Mouse (Mus musculus): ENCODE measurements at regions not wholly inside any gene's neighbourhood (a gene's known extent, or its start where the extent isn't known, plus 50 kb on each side); places are given as distances from the start of the nearest gene placed in this dataset.

GRCm38 (mm10) chr4:114733256-114734004 is 88.1 kb upstream of the Gm12830 start:
- no peak for TF ChIP-seq CTCF (IDR thresholded peaks at IDR 0.05; ENCODE audit: borderline replicate concordance, control insufficient read depth, extremely low read depth, insufficient read depth, low read length, poor library complexity)
- TF ChIP-seq POLR2A (IDR thresholded peaks at IDR 0.05; ENCODE audit: control insufficient read depth, extremely low read depth, insufficient read depth, low read length, poor library complexity), result no peak
- Histone ChIP-seq H3K4me3 (ENCODE audit: control insufficient read depth, insufficient read depth, low read length) (no peak overlapping the region), H3K36me3 (ENCODE audit: control insufficient read depth, insufficient read depth, low read length) (no peaks in the 10 kb centered on the region), H3K4me1 (replicated peaks; ENCODE audit: control insufficient read depth, insufficient read depth, low read length) (no peaks in the 10 kb centered on the region), H3K27me3 (ENCODE audit: control insufficient read depth, insufficient read depth, low read length) (no peaks in the 10 kb centered on the region), H3K27ac (ENCODE audit: control insufficient read depth, insufficient read depth, low read length) (no peak overlapping the region)
- WGBS, result 93% methylated on average over 10 of the region's 10 CpGs
- no peak for DNase-seq

- Histone ChIP-seq H3K36me3 (ENCODE audit: control insufficient read depth, insufficient read depth, low read length) (no peaks in the 10 kb centered on the region), H3K4me1 (replicated peaks; ENCODE audit: control insufficient read depth, insufficient read depth, low read length) (no peaks in the 10 kb centered on the region), H3K27ac (ENCODE audit: control insufficient read depth, insufficient read depth, low read length) (no peak overlapping the region), H3K27me3 (ENCODE audit: control insufficient read depth, insufficient read depth, low read length) (no peaks in the 10 kb centered on the region), H3K4me3 (ENCODE audit: control insufficient read depth, insufficient read depth, low read length) (no peak overlapping the region)
- DNase-seq, result no peak
- TF ChIP-seq POLR2A (IDR thresholded peaks at IDR 0.05; ENCODE audit: control insufficient read depth, extremely low read depth, insufficient read depth, low read length, poor library complexity), result no peak
- no peak for TF ChIP-seq CTCF (IDR thresholded peaks at IDR 0.05; ENCODE audit: borderline replicate concordance, control insufficient read depth, extremely low read depth, insufficient read depth, low read length, poor library complexity)
- WGBS, result 89% methylated on average over 16 of the region's 16 CpGs
These were observed 82.4 kb upstream of the Gm12830 start for GRCm38 (mm10) chr4:114738903-114739667.

- DNase-seq, result no peak
- Histone ChIP-seq H3K4me1 (replicated peaks; ENCODE audit: control insufficient read depth, insufficient read depth, low read length) (no peaks in the 10 kb centered on the region; the same call in 1 of the 2 replicates), H3K4me3 (ENCODE audit: control insufficient read depth, insufficient read depth, low read length) (no peak overlapping the region), H3K36me3 (ENCODE audit: control insufficient read depth, insufficient read depth, low read length) (no peaks in the 10 kb centered on the region), H3K27ac (ENCODE audit: control insufficient read depth, insufficient read depth, low read length) (no peak overlapping the region), H3K27me3 (ENCODE audit: control insufficient read depth, insufficient read depth, low read length) (no peaks in the 10 kb centered on the region)
- TF ChIP-seq POLR2A (IDR thresholded peaks at IDR 0.05; ENCODE audit: control insufficient read depth, extremely low read depth, insufficient read depth, low read length, poor library complexity) (no peak), CTCF (IDR thresholded peaks at IDR 0.05; ENCODE audit: borderline replicate concordance, control insufficient read depth, extremely low read depth, insufficient read depth, low read length, poor library complexity) (no peak)
- WGBS, result 33% methylated on average over 2 of the region's 2 CpGs
These were observed 73.4 kb upstream of the Gm12830 start for GRCm38 (mm10) chr4:114748131-114748530.

GRCm38 (mm10) chr4:114759837-114760236 is 61.7 kb upstream of the Gm12830 start:
- H3K27ac ChIP-seq (ENCODE audit: control insufficient read depth, insufficient read depth, low read length), result no peak overlapping the region
- H3K36me3 ChIP-seq (ENCODE audit: control insufficient read depth, insufficient read depth, low read length), result no peaks in the 10 kb centered on the region
- no peak for DNase-seq

GRCm38 (mm10) chr4:114766643-114767393 is 54.7 kb upstream of the Gm12830 start:
- no peak for TF ChIP-seq CTCF (IDR thresholded peaks at IDR 0.05; ENCODE audit: borderline replicate concordance, control insufficient read depth, extremely low read depth, insufficient read depth, low read length, poor library complexity)
- 80% methylated on average over 22 of the region's 22 CpGs for WGBS
- Histone ChIP-seq H3K4me3 (ENCODE audit: control insufficient read depth, insufficient read depth, low read length) (no peak overlapping the region), H3K27me3 (ENCODE audit: control insufficient read depth, insufficient read depth, low read length) (no peaks in the 10 kb centered on the region), H3K27ac (ENCODE audit: control insufficient read depth, insufficient read depth, low read length) (no peak overlapping the region), H3K36me3 (ENCODE audit: control insufficient read depth, insufficient read depth, low read length) (no peaks in the 10 kb centered on the region), H3K4me1 (replicated peaks; ENCODE audit: control insufficient read depth, insufficient read depth, low read length) (no peaks in the 10 kb centered on the region)
- no peak for DNase-seq

More at GRCm38 (mm10) chr4:114759837-114760236, 61.7 kb upstream of the Gm12830 start:
- TF ChIP-seq POLR2A (IDR thresholded peaks at IDR 0.05; ENCODE audit: control insufficient read depth, extremely low read depth, insufficient read depth, low read length, poor library complexity), result no peak
- no peak for TF ChIP-seq CTCF (IDR thresholded peaks at IDR 0.05; ENCODE audit: borderline replicate concordance, control insufficient read depth, extremely low read depth, insufficient read depth, low read length, poor library complexity)
- Histone ChIP-seq H3K4me1 (replicated peaks; ENCODE audit: control insufficient read depth, insufficient read depth, low read length) (no peaks in the 10 kb centered on the region), H3K4me3 (ENCODE audit: control insufficient read depth, insufficient read depth, low read length) (no peak overlapping the region), H3K27me3 (ENCODE audit: control insufficient read depth, insufficient read depth, low read length) (no peaks in the 10 kb centered on the region)

All from thymus, adult 2 months (tissue).